Mouse (Mus musculus): ENCODE results near the gene Sox11.

Sox11 gene

GRCm38 (mm10) chr12:27341871-27342690, at the start of gene Sox11:
TSS of gene Sox11 (minus strand) at chr12:27342574.
- ChIA-PET CTCF (interaction anchor here in 1 of 4 experiments (0.5 kb wide), 1 partner anchor 52 kb away, joined by 3 read pairs; no protein-coding TSS in a partner anchor), POLR2A (interaction anchor here in 2 of 4 experiments (0.7 to 1.8 kb wide), 6 partner anchors 11 to 277 kb away, joined by 3 to 6 read pairs (median 4); no protein-coding TSS in a partner anchor)

DNA sequence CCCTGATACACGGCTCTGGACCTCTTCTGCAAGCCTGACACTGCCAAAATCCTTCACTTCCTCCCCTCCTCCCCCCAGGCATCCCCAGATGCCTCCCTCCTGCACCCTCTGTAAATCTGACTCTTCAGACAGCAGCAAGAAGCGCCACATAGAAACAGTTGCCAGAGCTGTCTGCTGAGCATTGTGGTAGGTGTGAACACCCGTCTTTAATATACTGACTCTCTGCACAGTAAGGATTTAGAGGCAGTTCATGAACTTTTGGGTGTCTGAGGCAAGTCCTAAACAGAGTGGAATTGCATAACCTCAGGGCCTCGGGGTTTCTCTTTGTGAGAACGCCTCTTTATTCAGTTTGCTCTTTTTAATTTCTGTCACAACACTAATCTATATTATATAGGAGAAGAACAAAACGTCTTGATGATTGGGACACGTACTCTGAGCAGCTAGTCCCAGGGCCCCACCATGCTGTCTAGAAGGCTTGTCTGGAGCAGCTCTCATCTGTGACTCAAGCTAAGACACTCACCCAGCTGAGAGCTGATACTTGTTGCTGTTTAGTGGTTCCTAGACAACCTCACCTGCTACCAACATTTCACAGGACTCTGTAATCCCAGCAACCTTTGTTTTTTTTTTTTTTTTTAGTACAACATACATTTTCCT, 49.4 kb upstream of the Sox11 start:
- ChIA-PET POLR2A (interaction anchor here in 1 of 4 experiments (0.7 kb wide), 1 partner anchor 637 kb away, joined by 5 read pairs; no protein-coding TSS in a partner anchor), CTCF (no interaction called here)

DNA sequence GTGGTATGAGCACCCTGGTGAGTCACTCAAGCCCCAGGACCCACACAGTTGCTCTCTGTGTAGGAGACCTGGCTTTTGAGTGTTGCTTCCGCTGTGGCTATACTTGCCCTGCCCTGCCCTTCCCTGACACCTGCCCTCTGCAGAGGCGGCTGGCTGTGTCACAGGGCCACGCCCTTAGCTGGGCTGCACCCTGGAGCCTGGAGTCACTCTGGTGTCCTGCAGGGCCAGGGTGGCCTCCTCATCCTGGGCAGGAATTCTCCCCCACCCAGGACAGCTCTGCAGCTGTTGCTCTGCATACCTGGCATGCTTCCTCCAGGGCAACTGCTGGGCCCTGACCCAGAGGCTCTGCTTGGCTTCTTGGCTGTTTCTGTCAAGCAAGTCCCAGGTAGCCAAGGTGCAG, 48.1 kb upstream of the Sox11 start:
- ChIA-PET CTCF (no interaction called here), POLR2A (no interaction called here)

GRCm38 (mm10) chr12:27389429-27389828, 47.1 kb upstream of the Sox11 start:
- ChIA-PET CTCF (no interaction called here), POLR2A (no interaction called here)

GRCm38 (mm10) chr12:27372505-27372904, 30.1 kb upstream of the Sox11 start:
- POLR2A ChIA-PET = no interaction called here

DNA sequence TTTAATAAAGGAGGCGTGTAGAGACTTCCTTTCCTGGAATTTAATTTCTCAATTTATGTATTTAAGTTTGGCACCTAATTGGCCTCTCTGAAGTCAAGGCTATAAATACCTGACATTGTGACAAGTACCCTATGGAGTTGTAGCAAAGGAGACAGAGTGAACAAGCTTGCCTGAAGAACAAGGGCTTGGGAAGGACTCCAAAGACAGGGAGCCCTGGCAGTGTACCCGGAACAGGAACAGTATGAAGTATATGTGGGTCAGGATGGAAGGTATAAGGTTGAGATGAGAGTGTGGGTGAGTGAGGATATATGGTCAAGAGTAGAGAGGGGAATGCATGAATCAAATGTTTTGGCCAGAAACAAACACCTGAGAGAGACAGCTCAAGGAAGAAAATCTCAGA, 28.4 kb upstream of the Sox11 start:
- POLR2A ChIA-PET = no interaction called here

More at GRCm38 (mm10) chr12:27372505-27372904, 30.1 kb upstream of the Sox11 start:
- CTCF ChIA-PET = no interaction called here

DNA sequence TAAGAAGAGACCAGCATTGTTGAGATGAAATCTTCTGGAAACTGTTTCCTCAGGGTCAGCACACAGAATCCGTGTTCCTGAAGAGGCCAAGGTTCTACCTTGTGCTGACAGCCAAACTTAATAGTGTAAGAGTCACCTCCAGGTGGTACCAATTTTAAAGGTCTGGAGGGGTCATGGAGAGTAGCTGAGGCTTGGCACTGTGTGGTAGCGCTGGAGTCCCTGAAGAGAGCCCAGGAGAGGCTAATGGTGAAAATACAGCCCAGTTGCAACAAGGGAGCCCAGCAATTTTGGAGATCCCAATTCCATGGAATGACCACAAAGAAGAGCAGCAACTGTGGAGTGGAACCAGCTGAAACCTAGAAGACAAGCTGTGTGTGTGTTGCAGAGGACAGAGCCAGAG, 25.1 kb upstream of the Sox11 start:
- ChIA-PET POLR2A (interaction anchor here in 1 of 4 experiments (1.1 kb wide), 1 partner anchor 23 kb away, joined by 3 read pairs; no protein-coding TSS in a partner anchor), CTCF (interaction anchor here in 1 of 4 experiments (0.7 kb wide), 1 partner anchor 924 kb away, joined by 3 read pairs; no protein-coding TSS in a partner anchor)

More for the DNA sequence above, 28.4 kb upstream of the Sox11 start:
- CTCF ChIA-PET = no interaction called here

DNA sequence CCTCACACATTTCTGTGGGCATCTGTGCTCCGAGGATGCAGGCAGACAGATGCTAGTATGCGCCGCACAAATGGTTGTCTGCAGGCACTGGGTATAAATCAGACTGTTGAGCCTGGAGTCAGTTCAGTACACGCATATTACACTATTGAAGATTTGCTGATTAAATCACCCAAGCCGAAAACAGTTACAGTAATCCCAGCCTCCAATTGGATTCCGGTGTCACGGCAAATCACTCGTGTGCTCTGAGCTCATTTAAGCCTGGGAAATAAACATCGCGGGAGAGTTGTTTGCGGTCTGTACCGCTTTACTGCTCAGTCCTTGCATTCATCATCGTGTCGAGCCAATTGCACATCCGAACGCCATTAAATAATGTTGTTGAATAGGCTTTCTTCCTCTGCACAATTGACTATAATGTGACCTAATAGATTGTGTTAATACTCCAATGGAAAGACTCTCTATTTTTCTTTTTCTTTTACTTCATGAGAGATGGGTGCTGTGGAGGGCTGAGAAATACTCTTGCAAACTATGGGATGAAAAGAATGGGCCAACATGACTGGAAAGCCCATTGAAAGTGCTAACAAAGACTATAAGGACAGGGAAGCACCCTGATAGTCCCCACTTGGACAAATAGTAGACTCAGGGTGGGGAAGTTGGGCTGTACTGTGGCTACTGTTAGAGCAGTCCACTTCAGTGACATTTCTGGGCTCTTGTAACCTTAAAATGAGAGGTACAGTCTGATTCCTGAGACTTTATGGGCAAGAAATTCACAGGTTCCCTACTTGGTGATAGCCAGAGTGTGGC, 21.7 kb upstream of the Sox11 start:
- POLR2A ChIA-PET = no interaction called here
- CTCF ChIA-PET = no interaction called here

- POLR2A ChIA-PET = no interaction called here
- CTCF ChIA-PET = no interaction called here
These were observed 14.8 kb upstream of the Sox11 start for GRCm38 (mm10) chr12:27357076-27357637.

- POLR2A ChIA-PET = no interaction called here
- CTCF ChIA-PET = no interaction called here
These were observed 14.2 kb upstream of the Sox11 start for GRCm38 (mm10) chr12:27356571-27356970.

- ChIA-PET CTCF (interaction anchor here in 1 of 4 experiments (1.4 kb wide), 1 partner anchor 160 kb away, joined by 4 read pairs; no protein-coding TSS in a partner anchor), POLR2A (interaction anchor here in 1 of 4 experiments (1.2 kb wide), 1 partner anchor 24 kb away, joined by 3 read pairs; no protein-coding TSS in a partner anchor)
These were observed 1.4 kb upstream of the Sox11 start for GRCm38 (mm10) chr12:27343606-27344410.

GRCm38 (mm10) chr12:27342691-27343605, 574 bp upstream of the Sox11 start:
- ChIA-PET POLR2A (no interaction called here), CTCF (interaction anchor here in 1 of 4 experiments (1.4 kb wide), 1 partner anchor 161 kb away, joined by 4 read pairs; no protein-coding TSS in a partner anchor)

- ChIA-PET CTCF (interaction anchor here in 1 of 4 experiments (0.5 kb wide), 1 partner anchor 51 kb away, joined by 3 read pairs; no protein-coding TSS in a partner anchor), POLR2A (interaction anchor here in 2 of 4 experiments (0.7 to 1.8 kb wide), 7 partner anchors 9 to 276 kb away, joined by 3 to 6 read pairs (median 4); no protein-coding TSS in a partner anchor)
These were observed 1.1 kb downstream of the Sox11 start for GRCm38 (mm10) chr12:27341130-27341870.

- CTCF ChIA-PET = interaction anchor here in 1 of 4 experiments (0.5 kb wide), 1 partner anchor 1068 kb away, joined by 6 read pairs; no protein-coding TSS in a partner anchor
These were observed 1.8 kb downstream of the Sox11 start for GRCm38 (mm10) chr12:27340451-27341035.

DNA sequence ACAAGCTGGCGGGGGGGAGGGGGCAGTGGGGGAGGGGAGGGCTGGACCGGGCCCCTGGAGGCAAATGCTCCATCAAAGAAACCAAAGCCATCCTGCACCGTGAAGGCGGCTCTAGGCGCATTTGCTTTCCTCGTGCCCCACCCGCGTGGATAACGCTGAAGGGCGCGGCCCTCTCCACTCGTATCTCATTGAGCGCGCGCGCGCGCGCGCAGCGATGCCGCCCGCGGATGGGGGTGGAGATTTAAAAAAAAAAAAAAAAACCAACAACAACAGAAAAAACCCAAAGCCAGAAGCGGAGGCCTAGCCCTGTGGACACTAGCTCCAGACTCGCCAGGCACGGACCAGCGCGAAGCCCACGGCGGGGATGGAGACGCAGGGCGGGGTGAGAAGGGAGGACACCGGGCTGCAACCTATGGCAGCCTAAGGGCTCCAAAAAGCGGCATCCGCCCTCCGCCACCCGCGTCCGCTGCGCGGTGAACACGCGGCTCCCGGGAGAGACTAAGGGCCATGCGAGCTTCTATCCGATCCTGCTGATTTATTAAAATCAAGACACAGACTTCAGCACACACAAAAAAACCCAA, 3.1 kb downstream of the Sox11 start:
- ChIA-PET CTCF (no interaction called here), POLR2A (interaction anchor here in 2 of 4 experiments (0.6 to 0.7 kb wide), 3 partner anchors 28 to 673 kb away, joined by 3 read pairs; no protein-coding TSS in a partner anchor)

More at GRCm38 (mm10) chr12:27340451-27341035, 1.8 kb downstream of the Sox11 start:
- POLR2A ChIA-PET = interaction anchor here in 2 of 4 experiments (1.0 to 1.8 kb wide), 4 partner anchors 9 to 275 kb away, joined by 3 to 6 read pairs (median 4); no protein-coding TSS in a partner anchor
